ENCODE assay signal across 8 mouse cellular contexts in the genomic region with DNA sequence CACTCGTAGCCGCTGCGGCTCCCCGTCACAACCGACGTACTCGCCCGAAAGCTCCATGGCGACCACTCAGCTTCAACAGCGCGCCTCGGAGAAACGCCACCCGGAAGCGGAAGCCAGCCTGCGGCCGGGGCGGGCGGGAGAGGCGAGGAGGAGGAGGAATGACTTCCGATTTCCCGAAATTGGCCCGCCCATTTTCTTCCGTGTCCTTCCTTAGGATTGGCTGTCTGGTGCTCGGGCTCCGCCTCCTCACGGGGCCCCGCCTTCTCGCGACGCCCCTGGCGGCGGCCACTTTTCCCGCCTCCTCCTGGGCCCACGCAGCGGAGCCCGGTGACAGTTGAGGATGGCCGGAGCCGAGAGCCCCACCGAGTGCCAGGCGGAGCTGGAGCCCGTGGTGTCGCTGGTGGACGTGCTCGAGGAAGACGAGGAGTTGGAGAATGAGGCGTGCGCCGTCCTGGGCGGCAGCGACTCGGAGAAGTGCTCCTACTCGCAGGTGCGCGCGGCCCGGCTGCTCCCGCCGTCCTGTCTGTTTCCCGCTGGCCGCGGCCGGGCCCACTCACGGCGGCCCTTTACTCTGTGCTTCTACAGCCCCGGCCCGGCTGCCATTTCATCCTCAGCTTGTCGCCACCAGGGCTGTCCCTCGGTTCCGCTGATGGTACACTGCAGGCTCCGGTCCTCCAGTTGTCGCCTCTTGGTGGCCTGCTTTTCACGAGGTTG. TPM values are rescaled to one million over a fixed set of nuclear protein-coding genes. Genes with fewer than 3 reads are reported as not detected.
A peak's percentile ranks its signal among the peaks of the same experiment; 100 is the strongest.
DNase-seq lines count a peak whose midpoint lies in the region; ATAC-seq lines count a peak whose summit lies in the region.

Gene Gm28051, minus strand, starts transcription at position 77 of the 714 bp plus-strand sequence.
Gene Gon7, minus strand, starts transcription at position 115 of the 714 bp plus-strand sequence.
Gene Ubr7, plus strand, starts transcription at position 279 of the 714 bp plus-strand sequence.

- peaks cover 16% of the 10 kb centered on the region for H3K4me1 ChIP-seq in lung, embryonic 16.5 days (replicated peaks; ENCODE audit: control insufficient read depth, insufficient read depth, low read length)

- no peaks in the 10 kb centered on the region for H3K27me3 ChIP-seq in lung, embryonic 16.5 days (ENCODE audit: control insufficient read depth, insufficient read depth, low read depth, low read length)

- H3K9me3 ChIP-seq in lung, embryonic 16.5 days (ENCODE audit: control insufficient read depth, low read length) = no peaks in the 10 kb centered on the region

- peak within 1 kb of the TSS; percentile 73 for H3K9ac ChIP-seq in lung, embryonic 16.5 days (ENCODE audit: low read length)

- H3K4me2 ChIP-seq in lung, embryonic 16.5 days (ENCODE audit: low read depth, low read length) = peak within 1 kb of the TSS; percentile 83

- DNase-seq in MEL-GATA-1-ER (ENCODE audit: extremely low read depth, low read depth) = peak; percentile 89
- peak; percentile 96 for DNase-seq in cerebellum, adult 8-10 months
- peak; percentile 97 for DNase-seq in forelimb bud, embryonic 11.5 days (ENCODE audit: low read depth, low spot score)
- DNase-seq in layer of hippocampus, adult 9-10 months (ENCODE audit: low spot score) = peak; percentile 83
- DNase-seq in ovary, postnatal 10 days (ENCODE audit: low spot score) = peak; percentile 91
- peak; percentile 93 to 94 for DNase-seq in thymus, postnatal 10 days (ENCODE audit: low spot score in 2 of 2)

- 0 out of 2 replicates have a peak, but pooled peaks cover 2% of the 10 kb centered on the region for H3K36me3 ChIP-seq in lung, embryonic 16.5 days (ENCODE audit: control insufficient read depth, insufficient read depth, low read length)

- WGBS in lung, embryonic 16.5 days = under 1% methylated on average over 73 of the region's 73 CpGs

- ATAC-seq in hematopoietic stem cell, adult 5-6 weeks (replicated peaks in 1 of 2; ENCODE audit: insufficient read depth in 1 of 2, low FRiP score in 2 of 2, low TSS enrichment in 1 of 2, low read depth in 1 of 2, poor library complexity in 2 of 2, severe bottlenecking in 2 of 2) = peak; percentile 88 to 96
- ATAC-seq in lung, embryonic 16.5 days (ENCODE audit: low read depth) = peak; percentile 98

- peak within 1 kb of the TSS; percentile 70 for H3K4me3 ChIP-seq in lung, embryonic 16.5 days (ENCODE audit: low read length)

- H3K27ac ChIP-seq in lung, embryonic 16.5 days (ENCODE audit: low read length) = peak within 1 kb of the TSS; percentile 95

RNA-seq across cellular contexts. Expression of gene Gm28051, which starts in this region (rescaled TPM):
- not detected in 2 replicates for total RNA-seq in hematopoietic stem cell, adult 5-6 weeks (2017)
- polyA plus RNA-seq in lung, embryonic 16.5 days (2015; fragmentation: Nextera tagmentation; extraction: Ambion mirVana) = not detected in 2 replicates

RNA-seq across cellular contexts. Expression of gene Gon7, which starts in this region (rescaled TPM):
- total RNA-seq in hematopoietic stem cell, adult 5-6 weeks (2017) = 16.5 and 26.2 TPM in 2 replicates
- polyA plus RNA-seq in lung, embryonic 16.5 days (2015; fragmentation: Nextera tagmentation; extraction: Ambion mirVana) = 26.4 and 26.9 TPM in 2 replicates

RNA-seq across cellular contexts. Expression of gene Ubr7, which starts in this region (rescaled TPM):
- 56.6 and 63.3 TPM in 2 replicates for total RNA-seq in hematopoietic stem cell, adult 5-6 weeks (2017)
- 40.7 and 41.1 TPM in 2 replicates for polyA plus RNA-seq in lung, embryonic 16.5 days (2015; fragmentation: Nextera tagmentation; extraction: Ambion mirVana)

Comparison
In these comparisons a context has a peak if more than half of its experiments do, and no peak if none do; other contexts are left out.
1. Peak in every context shown above with its lines: DNase-seq, ATAC-seq, H3K4me3 ChIP-seq and H3K27ac ChIP-seq.